Mouse (Mus musculus) layer of hippocampus, postnatal 36 days (tissue): ENCODE data around the gene Sipa1l3. TPM values are rescaled to one million over a fixed set of nuclear protein-coding genes. Genes with fewer than 3 reads are reported as not detected.

Experiments
- DNase-seq, 2 experiments: peaks; one replicate each; pipeline ENCODE4 v3.0.0; 2022
- total RNA-seq, 2 experiments: library from RNA; stranded (reverse); gene quantifications; 2 replicates each; pipeline ENCODE4 v1.2.3; 2021

Gene Sipa1l3
- total RNA-seq, 2 experiments from 2014 or later = 242 to 252 TPM

- no peak for DNase-seq
Measured at GRCm38 (mm10) chr7:29505337-29506318, 12.8 kb downstream of the Sipa1l3 start.

GRCm38 (mm10) chr7:29504683-29505290, 13.7 kb downstream of the Sipa1l3 start:
- DNase-seq = no peak

GRCm38 (mm10) chr7:29503616-29504015, 14.8 kb downstream of the Sipa1l3 start:
- DNase-seq = no peak

- no peak for DNase-seq
Measured at GRCm38 (mm10) chr7:29501214-29501613, 17.2 kb downstream of the Sipa1l3 start.

- no peak for DNase-seq
Measured at GRCm38 (mm10) chr7:29499071-29499470, 19.4 kb downstream of the Sipa1l3 start.

GRCm38 (mm10) chr7:29496953-29497590, 21.4 kb downstream of the Sipa1l3 start:
- DNase-seq = no peak

GRCm38 (mm10) chr7:29496332-29496731, 22.1 kb downstream of the Sipa1l3 start:
- DNase-seq = no peak

GRCm38 (mm10) chr7:29495880-29496279, 22.6 kb downstream of the Sipa1l3 start:
- DNase-seq = no peak

- DNase-seq = no peak
Measured at GRCm38 (mm10) chr7:29494854-29495253, 23.6 kb downstream of the Sipa1l3 start.

- no peak for DNase-seq
Measured at GRCm38 (mm10) chr7:29494015-29494414, 24.4 kb downstream of the Sipa1l3 start.

- DNase-seq = no peak
Measured at GRCm38 (mm10) chr7:29492992-29493391, 25.4 kb downstream of the Sipa1l3 start.

GRCm38 (mm10) chr7:29491861-29492260, 26.6 kb downstream of the Sipa1l3 start:
- no peak for DNase-seq

GRCm38 (mm10) chr7:29491471-29491755, 27.0 kb downstream of the Sipa1l3 start:
- no peak for DNase-seq

- DNase-seq = no peak
Measured at GRCm38 (mm10) chr7:29490704-29491470, 27.6 kb downstream of the Sipa1l3 start.

- no peak for DNase-seq
Measured at GRCm38 (mm10) chr7:29489851-29490250, 28.6 kb downstream of the Sipa1l3 start.

GRCm38 (mm10) chr7:29489364-29489763, 29.1 kb downstream of the Sipa1l3 start:
- DNase-seq = no peak

- DNase-seq = no peak
Measured at GRCm38 (mm10) chr7:29486753-29487152, 31.7 kb downstream of the Sipa1l3 start.

- no peak for DNase-seq
Measured at GRCm38 (mm10) chr7:29485721-29486120, 32.7 kb downstream of the Sipa1l3 start.

GRCm38 (mm10) chr7:29483556-29483955, 34.9 kb downstream of the Sipa1l3 start:
- DNase-seq = no peak

- no peak for DNase-seq
Measured at GRCm38 (mm10) chr7:29481345-29482155, 36.9 kb downstream of the Sipa1l3 start.

- DNase-seq = no peak
Measured at GRCm38 (mm10) chr7:29480590-29481344, 37.7 kb downstream of the Sipa1l3 start.
